Mouse (Mus musculus): Measurements from ENCODE around the gene Rpl18.

- TF ChIP-seq HCFC1 (IDR thresholded peaks at IDR 0.05; ENCODE audit: borderline replicate concordance, insufficient read depth, low read length) (no peak), MAFK (IDR thresholded peaks at IDR 0.05; ENCODE audit: insufficient read depth, low read depth, low read length) (no peak)
Observed at GRCm38 (mm10) chr7:45706721-45707241, 8.5 kb upstream of the Rpl18 start.
